Mouse (Mus musculus) spleen, embryonic (tissue): ENCODE measurements at regions not wholly inside any gene's neighbourhood (a gene's known extent, or its start where the extent isn't known, plus 50 kb on each side); places are given as distances from the start of the nearest gene placed in this dataset.

Source experiments
- CTCF ChIA-PET: fragments of 350-600 bp; sonication (Branson Sonifier 250); formaldehyde crosslinking; loops from one replicate; lab custom pipeline; 2022; lab: Charles Lee

- CTCF ChIA-PET = no interaction called here
These were observed 168.6 kb downstream of the Insc start for GRCm38 (mm10) chr7:114912109-114912508.

DNA sequence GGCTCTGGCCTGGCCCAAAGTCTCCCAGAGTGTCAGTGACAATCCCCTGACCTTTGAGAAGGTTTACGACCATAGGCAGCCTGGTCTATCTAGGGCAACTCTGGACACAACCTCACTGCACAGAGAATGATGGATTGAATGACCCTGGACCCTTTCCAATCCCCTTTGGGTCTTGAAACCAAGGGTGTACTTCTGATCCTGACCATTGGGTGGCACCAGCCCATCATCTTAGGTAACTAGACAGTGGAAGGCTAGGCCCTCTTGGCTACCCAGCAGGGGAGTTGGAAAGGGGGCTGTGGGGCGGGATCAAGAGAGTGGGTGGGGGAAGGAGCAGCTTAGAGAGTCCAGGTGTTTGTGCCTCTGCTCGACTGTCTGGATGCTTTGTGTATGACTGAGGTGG lies 178.7 kb downstream of the Insc start:
- CTCF ChIA-PET = no interaction called here

DNA sequence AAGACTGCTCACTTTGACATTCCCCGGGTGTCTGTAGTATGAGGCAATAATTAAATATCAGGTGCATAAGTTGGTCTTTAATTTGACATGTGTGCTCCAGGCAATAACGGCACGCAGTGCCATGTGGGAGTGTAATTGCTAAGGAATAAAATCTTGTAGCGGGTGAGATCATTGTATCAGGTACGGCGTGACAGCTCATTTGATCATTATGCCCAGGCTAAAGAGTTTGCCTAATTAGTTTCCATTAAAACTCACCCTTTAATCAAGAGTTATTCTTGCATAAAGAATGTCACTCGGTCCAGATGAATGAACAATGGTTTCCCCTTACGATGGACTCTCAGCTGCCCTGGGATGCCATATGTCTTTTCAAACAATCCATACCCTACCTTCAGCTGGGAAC lies 190.4 kb downstream of the Insc start:
- CTCF ChIA-PET = no interaction called here

- CTCF ChIA-PET = no interaction called here
These were observed 207.3 kb downstream of the Insc start for GRCm38 (mm10) chr7:114950759-114951158.

- CTCF ChIA-PET = interaction anchor here (1.2 kb wide), 1 partner anchor 9 kb away, joined by 5 read pairs; no protein-coding TSS in a partner anchor
These were observed 219.7 kb downstream of the Insc start for GRCm38 (mm10) chr7:114963206-114963605.

DNA sequence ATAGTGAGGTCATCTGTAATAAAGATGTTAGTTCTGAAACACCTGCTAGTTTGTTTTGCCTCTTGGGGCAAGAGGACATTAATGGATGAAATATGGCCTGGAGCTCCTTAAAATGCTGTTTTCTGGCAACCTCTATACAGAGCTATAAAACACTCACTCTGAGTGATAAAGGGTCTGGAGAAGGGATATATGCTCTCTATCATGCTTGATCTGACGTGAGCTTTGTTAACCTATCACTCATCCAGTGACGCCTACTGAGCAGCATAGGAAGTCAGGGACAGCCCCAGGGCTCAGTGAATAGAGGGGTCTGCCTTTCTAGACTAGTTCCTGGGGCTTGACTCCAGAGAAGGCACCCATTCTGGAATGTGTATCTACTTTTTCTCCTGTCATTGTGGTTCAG lies 222.4 kb downstream of the Insc start:
- CTCF ChIA-PET = no interaction called here

DNA sequence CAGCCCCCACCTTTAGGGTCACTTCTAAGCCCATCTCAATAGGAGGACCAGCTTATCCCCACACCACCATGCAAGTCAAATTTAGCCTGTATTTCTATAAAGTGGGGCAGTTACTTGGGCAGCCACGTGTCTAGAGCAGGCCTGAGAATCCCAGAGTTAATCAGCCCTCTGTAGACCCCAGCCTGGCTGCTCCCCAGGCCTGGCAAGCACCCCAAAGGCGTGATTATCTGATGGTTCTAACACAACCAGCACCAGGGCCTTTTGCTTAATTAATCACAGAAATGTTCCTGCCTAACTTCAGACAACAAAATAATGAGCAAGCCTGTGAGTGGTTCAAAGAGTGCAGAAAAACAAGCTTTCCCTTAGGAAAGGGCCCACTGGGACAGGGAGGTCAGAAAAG lies 243.0 kb downstream of the Insc start:
- CTCF ChIA-PET = no interaction called here

- CTCF ChIA-PET = no interaction called here
These were observed 247.8 kb downstream of the Insc start for GRCm38 (mm10) chr7:114991255-114991654.

GRCm38 (mm10) chr7:114992440-114992839 lies 248.9 kb downstream of the Insc start:
- CTCF ChIA-PET = no interaction called here

GRCm38 (mm10) chr7:115000796-115001524 lies 257.5 kb downstream of the Insc start:
- CTCF ChIA-PET = no interaction called here

DNA sequence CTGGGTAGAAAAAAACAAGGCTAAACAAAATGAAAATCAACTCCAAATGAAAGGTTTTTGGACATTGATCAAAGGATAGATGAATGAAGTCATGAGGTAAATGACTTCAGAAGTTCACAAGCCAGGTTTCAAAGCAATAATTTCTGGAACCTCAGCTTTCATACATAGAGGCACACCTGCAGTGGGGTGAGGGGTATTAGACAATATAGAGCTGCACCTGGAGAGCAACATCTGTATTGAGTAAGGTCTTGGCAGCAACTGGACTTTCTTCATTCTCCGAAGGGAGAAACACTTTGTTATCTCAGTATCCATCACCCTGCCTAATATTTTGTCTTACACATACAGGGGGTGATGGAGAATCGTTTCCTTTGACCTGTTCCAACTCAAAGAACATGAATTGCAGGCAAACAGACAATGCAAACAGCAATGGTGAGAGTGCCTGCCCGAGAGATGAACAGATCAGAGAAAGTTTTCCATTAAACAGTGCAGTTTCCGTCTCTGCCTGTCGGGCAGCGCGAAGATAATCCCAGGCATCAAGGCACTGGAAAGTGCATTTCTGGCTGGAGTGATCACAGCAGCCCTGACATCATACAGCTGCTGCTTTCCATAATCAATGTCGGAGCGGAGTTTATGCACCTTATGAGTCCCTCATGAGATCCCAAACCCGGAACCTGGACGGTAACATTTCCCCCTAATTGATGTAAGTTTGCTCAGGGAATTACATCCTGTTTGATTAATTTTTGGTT lies 270.9 kb downstream of the Insc start:
- CTCF ChIA-PET = interaction anchor here (1.1 kb wide), 1 partner anchor 29 kb away, joined by 13 read pairs; no protein-coding TSS in a partner anchor

- CTCF ChIA-PET = no interaction called here
These were observed 276.0 kb downstream of the Insc start for GRCm38 (mm10) chr7:115019369-115019958.

DNA sequence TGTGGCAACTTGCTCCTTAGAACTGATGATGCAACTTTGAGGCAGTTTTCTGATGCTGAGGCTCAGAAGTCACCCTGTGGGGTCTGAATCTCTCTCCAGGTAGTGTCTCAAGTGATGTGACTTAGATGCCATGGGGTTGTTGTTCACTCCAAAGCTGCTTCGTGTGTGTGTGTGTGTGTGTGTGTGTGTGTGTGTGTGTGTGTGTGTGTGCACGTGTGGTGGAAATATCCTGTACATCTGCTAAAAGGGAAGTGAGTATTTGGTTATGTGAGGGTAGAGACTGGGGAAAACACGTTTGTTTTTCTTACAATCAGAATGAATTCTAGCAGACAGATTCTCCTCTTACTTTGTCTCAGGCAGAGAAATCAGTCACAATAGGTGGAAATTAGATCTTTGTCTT lies 276.5 kb downstream of the Insc start:
- CTCF ChIA-PET = interaction anchor here (0.7 kb wide), 1 partner anchor 742 kb away, joined by 4 read pairs; no protein-coding TSS in a partner anchor

DNA sequence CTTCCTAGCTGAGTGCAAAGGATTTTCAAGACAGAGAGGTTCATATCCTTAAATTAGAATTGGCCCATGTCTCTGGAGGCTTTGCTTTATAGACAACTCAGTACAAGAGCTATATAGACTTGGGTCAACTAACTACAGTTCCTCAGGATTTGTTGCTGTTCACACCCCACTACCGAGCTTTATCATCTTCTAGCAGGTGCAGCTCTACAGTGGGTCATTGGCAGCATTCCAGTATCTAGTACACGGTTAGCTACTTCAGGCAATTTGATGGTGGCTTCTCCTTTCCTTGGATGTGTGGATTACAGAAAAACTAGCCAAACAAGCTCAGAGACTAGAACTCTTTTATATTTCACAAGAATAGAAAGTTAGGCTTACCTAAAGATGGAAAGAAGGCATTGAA lies 282.3 kb downstream of the Insc start:
- CTCF ChIA-PET = no interaction called here

GRCm38 (mm10) chr7:115027685-115028084 lies 284.2 kb downstream of the Insc start:
- CTCF ChIA-PET = no interaction called here

DNA sequence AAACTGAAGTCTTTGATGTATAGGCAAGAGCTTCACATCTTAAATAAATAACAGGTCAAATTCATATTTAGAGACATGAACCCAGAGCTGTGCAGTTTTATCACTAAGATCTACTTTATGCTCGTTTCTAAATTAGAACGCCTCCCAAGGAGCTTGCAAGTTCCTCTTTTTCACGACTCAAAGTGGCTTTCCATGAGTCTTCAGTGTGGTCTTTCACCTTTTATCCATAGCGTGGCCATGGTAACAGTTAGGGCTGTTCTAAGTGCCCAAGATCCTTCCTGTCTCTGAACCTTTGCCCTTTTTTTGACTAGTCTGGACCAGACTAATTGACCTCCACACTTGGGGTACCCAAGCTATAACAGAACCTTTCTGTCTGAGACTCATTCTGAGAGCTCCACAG lies 290.5 kb downstream of the Insc start:
- CTCF ChIA-PET = no interaction called here

GRCm38 (mm10) chr7:115055527-115055926 lies 312.0 kb downstream of the Insc start:
- CTCF ChIA-PET = no interaction called here

DNA sequence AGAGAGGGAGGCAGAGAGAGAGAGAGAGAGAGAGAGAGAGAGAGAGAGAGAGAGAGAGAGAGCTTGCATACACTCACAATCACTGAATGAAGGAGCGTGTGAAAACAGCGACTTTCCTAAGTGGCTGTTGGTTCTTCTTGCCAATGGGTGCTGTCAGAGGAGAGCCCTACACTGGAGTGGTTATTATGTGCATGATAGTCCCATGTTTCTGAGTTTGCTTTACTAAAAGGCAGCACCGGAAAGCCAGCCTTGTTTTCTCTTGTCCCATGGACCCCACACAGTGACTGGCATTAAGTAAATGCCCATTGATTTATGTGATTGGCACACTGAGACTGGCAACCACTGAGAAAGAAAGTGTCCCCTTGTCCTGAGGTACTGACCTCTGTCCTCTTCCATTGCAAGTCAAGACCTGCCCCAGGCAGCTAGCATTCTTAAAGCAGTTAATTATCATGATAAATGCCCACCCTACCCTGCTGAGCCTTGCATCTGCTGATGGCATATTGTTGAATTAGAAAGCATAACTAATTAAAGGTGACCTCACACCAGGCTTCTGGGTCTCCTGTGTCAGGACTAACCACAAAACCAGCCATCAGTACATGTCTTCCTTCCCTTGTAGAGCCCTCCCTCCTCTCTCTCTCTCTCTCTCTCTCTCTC lies 313.6 kb downstream of the Insc start:
- CTCF ChIA-PET = interaction anchor here (0.6 kb wide), 1 partner anchor 300 kb away, joined by 4 read pairs; no protein-coding TSS in a partner anchor

GRCm38 (mm10) chr7:115057736-115058135 lies 314.2 kb downstream of the Insc start:
- CTCF ChIA-PET = no interaction called here

GRCm38 (mm10) chr7:115060171-115060570 lies 316.7 kb downstream of the Insc start:
- CTCF ChIA-PET = no interaction called here

DNA sequence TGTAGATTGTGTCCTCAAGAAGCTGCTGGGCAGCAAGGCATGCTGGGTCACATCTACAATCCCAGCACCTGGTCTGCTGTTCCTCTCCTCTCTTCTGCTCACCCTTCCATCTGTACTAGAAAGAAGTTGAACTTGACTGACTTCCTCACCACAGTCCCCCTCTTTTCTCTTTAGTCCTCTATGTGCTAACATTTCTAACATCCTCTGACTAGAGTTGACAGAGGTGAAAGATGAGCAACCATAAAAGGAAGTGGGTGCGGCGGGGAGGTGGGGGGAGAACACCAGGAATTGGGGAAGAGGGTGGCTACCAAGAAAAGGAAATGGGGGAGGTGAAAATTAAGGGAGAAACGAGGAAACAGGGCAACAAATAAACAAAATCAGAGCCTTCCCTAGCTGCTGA lies 319.3 kb downstream of the Insc start:
- CTCF ChIA-PET = no interaction called here

- CTCF ChIA-PET = no interaction called here
These were observed 324.1 kb downstream of the Insc start for GRCm38 (mm10) chr7:115067641-115068040.
